Mouse (Mus musculus) liver, adult 2 months (tissue): Measurements from ENCODE around the gene Eif4ebp2.

Experiments used
- CTCF ChIP-seq: fragments of 200-500 bp; IDR thresholded peaks from 2 replicates; pipeline ENCODE4 v1.5.1; 2011; ENCODE audit warnings: low read depth, low read length, control low read depth
- POLR2A ChIP-seq: fragments of 200-500 bp; IDR thresholded peaks from 2 replicates; pipeline ENCODE4 v1.6.1; 2011; ENCODE audit warnings: low read length, control low read depth; ENCODE audit not compliant: insufficient read depth; ENCODE audit errors: extremely low read depth

- no peak for TF ChIP-seq POLR2A
- no peak for TF ChIP-seq CTCF
Measured at GRCm38 (mm10) chr10:61386284-61386683, 66.2 kb downstream of the Eif4ebp2 start.
